Mouse (Mus musculus): ENCODE data around the gene Pirb. TPM values are rescaled to one million over a fixed set of nuclear protein-coding genes. Genes with fewer than 3 reads are reported as not detected.
A peak's percentile ranks its signal among the peaks of the same experiment; 100 is the strongest.

Pirb gene
- polyA plus RNA-seq, 1 experiment = 0.51 TPM

DNA sequence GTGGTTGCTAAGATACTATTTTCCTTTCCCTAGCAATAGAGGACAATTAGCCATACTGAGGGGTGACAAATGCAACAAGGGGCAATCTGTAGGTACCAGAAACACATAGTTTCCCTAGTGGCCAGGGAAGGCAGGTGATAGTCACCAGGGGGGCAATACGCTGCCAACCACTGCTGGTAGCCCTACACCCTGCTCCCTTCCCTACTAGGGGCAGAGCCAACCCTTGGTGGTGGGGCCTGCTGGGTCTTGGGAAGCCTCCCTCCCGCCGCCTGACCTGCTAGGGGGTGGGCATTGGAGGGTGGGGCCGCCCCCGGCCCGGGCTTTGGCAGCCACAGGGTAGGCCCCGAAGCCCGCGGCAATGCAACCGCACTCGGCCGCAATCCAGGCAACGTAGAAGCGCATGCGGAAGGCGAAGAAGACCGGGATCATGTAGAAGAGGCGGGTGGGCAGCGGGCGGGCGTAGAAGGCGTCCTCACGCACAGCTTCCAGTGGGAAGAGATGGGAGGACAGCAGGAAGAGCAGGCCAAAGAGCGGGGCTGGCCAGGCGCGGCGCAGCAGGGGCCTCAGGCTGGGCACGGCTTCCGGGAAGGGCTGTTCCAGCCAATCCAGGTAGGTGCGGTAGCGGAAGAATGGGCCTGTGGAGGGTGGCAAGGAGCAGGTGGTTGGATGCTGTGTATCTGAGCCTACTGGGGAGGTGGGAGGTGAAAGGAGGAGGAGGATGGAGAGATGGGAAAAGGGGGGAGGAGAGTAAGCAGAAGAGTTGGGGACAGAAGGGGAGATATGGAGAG is 34.6 kb downstream of the Pirb start:
- no peaks in the 10 kb centered on the region for H3K36me3 ChIP-seq (ENCODE audit: control insufficient read depth, insufficient read depth, low read length)
- TF ChIP-seq CTCF (IDR thresholded peaks at IDR 0.05; ENCODE audit: control insufficient read depth, insufficient read depth, insufficient replicate concordance, low read depth, low read length) (no peak), POLR2A (IDR thresholded peaks at IDR 0.05; ENCODE audit: control insufficient read depth, low read depth, low read length) (no peak)
- H3K4me1 ChIP-seq (ENCODE audit: control insufficient read depth, insufficient read depth, low read length) = peaks cover 6% of the 10 kb centered on the region
- H3K27ac ChIP-seq (ENCODE audit: control insufficient read depth, insufficient read depth, low read depth, low read length) = no peak overlapping the region
- H3K4me3 ChIP-seq (ENCODE audit: control insufficient read depth, low read depth, low read length) = peak overlapping the region; percentile 3
- H3K27me3 ChIP-seq (ENCODE audit: control insufficient read depth, insufficient read depth, low read length) = no peaks in the 10 kb centered on the region

DNA sequence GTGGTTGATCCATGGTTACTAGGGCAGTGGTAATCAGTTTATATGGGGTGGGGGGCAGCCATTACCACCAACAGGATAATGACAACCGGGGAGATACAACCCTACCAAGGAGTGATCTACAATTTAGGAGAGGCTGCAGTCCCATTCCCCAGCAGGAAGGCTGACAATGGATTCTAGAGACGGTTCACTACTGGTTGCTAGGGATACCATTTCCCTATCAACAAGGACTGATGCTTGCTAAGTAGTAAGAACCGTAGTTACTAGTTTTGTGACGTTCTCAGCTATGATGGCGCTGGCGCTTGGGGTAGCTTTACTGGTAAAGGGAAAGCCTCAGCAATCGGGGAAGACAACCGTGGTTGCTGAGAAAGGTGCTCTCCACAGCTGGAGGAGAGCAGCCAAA is 35.5 kb downstream of the Pirb start:
- no peaks in the 10 kb centered on the region for H3K27me3 ChIP-seq (ENCODE audit: control insufficient read depth, insufficient read depth, low read length)
- no peak overlapping the region for H3K27ac ChIP-seq (ENCODE audit: control insufficient read depth, insufficient read depth, low read depth, low read length)
- H3K36me3 ChIP-seq (ENCODE audit: control insufficient read depth, insufficient read depth, low read length) = no peaks in the 10 kb centered on the region
- TF ChIP-seq CTCF (IDR thresholded peaks at IDR 0.05; ENCODE audit: control insufficient read depth, insufficient read depth, insufficient replicate concordance, low read depth, low read length) = no peak
- no peak for TF ChIP-seq POLR2A (IDR thresholded peaks at IDR 0.05; ENCODE audit: control insufficient read depth, low read depth, low read length)
- no peak overlapping the region for H3K4me3 ChIP-seq (ENCODE audit: control insufficient read depth, low read depth, low read length)
- peaks cover 6% of the 10 kb centered on the region for H3K4me1 ChIP-seq (ENCODE audit: control insufficient read depth, insufficient read depth, low read length)

- Histone ChIP-seq H3K4me1 (ENCODE audit: control insufficient read depth, insufficient read depth, low read length) (peaks cover 6% of the 10 kb centered on the region), H3K27ac (ENCODE audit: control insufficient read depth, insufficient read depth, low read depth, low read length) (no peak overlapping the region), H3K36me3 (ENCODE audit: control insufficient read depth, insufficient read depth, low read length) (no peaks in the 10 kb centered on the region), H3K4me3 (ENCODE audit: control insufficient read depth, low read depth, low read length) (peak overlapping the region; percentile 27; the same call in 1 of the 2 replicates), H3K27me3 (ENCODE audit: control insufficient read depth, insufficient read depth, low read length) (no peaks in the 10 kb centered on the region)
- TF ChIP-seq CTCF (IDR thresholded peaks at IDR 0.05; ENCODE audit: control insufficient read depth, insufficient read depth, insufficient replicate concordance, low read depth, low read length) = no peak
- no peak for TF ChIP-seq POLR2A (IDR thresholded peaks at IDR 0.05; ENCODE audit: control insufficient read depth, low read depth, low read length)
Observed at GRCm38 (mm10) chr7:3683908-3684550, 36.2 kb downstream of the Pirb start.

DNA sequence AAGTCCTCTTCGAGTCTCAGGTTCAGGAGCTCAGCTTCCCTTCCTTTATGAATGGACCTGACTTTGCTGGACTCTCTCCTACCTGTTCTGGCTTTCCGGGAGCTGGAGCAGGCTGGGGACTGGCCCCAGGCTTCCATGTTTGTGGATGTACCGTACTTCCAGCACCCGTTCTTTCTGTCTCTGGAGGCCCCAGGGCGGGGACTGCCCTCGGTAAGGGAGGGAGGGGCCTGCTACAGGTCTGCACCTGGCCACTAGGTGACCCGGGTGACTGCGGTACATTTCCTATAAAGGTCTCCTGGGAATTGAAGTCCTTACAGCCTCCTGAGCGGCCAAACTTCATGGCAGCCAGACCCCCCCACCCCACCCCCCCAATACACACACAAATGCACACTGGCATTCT is 42.8 kb downstream of the Pirb start, which contains the start of gene Tmc4:
TSS of gene Tmc4 (minus strand) at position 212 of the 400 bp plus-strand sequence.
- TF ChIP-seq POLR2A (IDR thresholded peaks at IDR 0.05; ENCODE audit: control insufficient read depth, low read depth, low read length) = no peak
- no peak for TF ChIP-seq CTCF (IDR thresholded peaks at IDR 0.05; ENCODE audit: control insufficient read depth, insufficient read depth, insufficient replicate concordance, low read depth, low read length)
- no peaks in the 10 kb centered on the region for H3K36me3 ChIP-seq (ENCODE audit: control insufficient read depth, insufficient read depth, low read length)
- H3K4me3 ChIP-seq (ENCODE audit: control insufficient read depth, low read depth, low read length) = no peak within 1 kb of the TSS
- no peaks in the 10 kb centered on the region for H3K27me3 ChIP-seq (ENCODE audit: control insufficient read depth, insufficient read depth, low read length)
- H3K4me1 ChIP-seq (ENCODE audit: control insufficient read depth, insufficient read depth, low read length) = no peaks in the 10 kb centered on the region
- no peak within 1 kb of the TSS for H3K27ac ChIP-seq (ENCODE audit: control insufficient read depth, insufficient read depth, low read depth, low read length)

- Histone ChIP-seq H3K27me3 (ENCODE audit: control insufficient read depth, insufficient read depth, low read length) (no peaks in the 10 kb centered on the region), H3K36me3 (ENCODE audit: control insufficient read depth, insufficient read depth, low read length) (no peaks in the 10 kb centered on the region), H3K4me1 (ENCODE audit: control insufficient read depth, insufficient read depth, low read length) (peaks cover 4% of the 10 kb centered on the region), H3K27ac (ENCODE audit: control insufficient read depth, insufficient read depth, low read depth, low read length) (no peak overlapping the region), H3K4me3 (ENCODE audit: control insufficient read depth, low read depth, low read length) (no peak overlapping the region)
- TF ChIP-seq CTCF (IDR thresholded peaks at IDR 0.05; ENCODE audit: control insufficient read depth, insufficient read depth, insufficient replicate concordance, low read depth, low read length) = no peak
- no peak for TF ChIP-seq POLR2A (IDR thresholded peaks at IDR 0.05; ENCODE audit: control insufficient read depth, low read depth, low read length)
Observed at GRCm38 (mm10) chr7:3676371-3676770, 43.8 kb downstream of the Pirb start.

- Histone ChIP-seq H3K36me3 (ENCODE audit: control insufficient read depth, insufficient read depth, low read length) (no peaks in the 10 kb centered on the region), H3K4me3 (ENCODE audit: control insufficient read depth, low read depth, low read length) (no peak overlapping the region), H3K27ac (ENCODE audit: control insufficient read depth, insufficient read depth, low read depth, low read length) (no peak overlapping the region), H3K27me3 (ENCODE audit: control insufficient read depth, insufficient read depth, low read length) (no peaks in the 10 kb centered on the region), H3K4me1 (ENCODE audit: control insufficient read depth, insufficient read depth, low read length) (peaks cover 8% of the 10 kb centered on the region)
- TF ChIP-seq POLR2A (IDR thresholded peaks at IDR 0.05; ENCODE audit: control insufficient read depth, low read depth, low read length) = no peak
Observed at GRCm38 (mm10) chr7:3675228-3675548, 45.0 kb downstream of the Pirb start.

DNA sequence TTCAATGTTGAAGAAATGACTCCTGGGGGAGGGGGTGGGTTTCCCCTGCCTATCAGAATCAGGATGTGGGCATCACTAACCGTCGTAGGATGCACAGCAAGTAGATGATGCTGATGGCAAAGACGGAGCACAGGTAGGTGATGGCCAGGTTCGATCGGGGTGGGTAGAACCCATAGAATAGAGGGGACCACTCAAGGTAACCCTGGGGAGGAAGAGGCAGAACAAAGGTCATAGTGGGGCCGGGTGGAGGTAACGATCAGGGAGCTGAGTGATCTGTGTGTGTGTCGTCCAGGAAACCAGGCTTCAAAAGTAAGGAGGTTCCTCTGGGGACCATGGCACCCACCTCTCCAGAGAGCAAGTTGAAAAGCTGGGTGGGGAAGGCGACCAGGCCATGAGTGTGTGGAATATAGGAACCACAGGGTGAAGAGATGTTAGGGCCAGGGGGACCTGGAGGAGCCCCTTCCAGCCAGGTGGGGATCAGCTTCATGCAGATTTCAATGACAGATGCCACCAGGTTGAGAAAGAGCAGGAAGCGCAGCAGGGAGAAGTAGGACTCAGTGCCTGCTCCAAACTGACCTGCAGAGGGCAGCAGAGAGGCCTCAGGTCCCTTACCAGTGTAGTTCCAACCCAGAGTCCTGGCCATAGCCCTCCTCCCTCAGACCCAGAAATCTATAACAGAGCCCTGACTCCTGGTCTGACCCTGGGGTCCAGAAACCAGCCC is 45.5 kb downstream of the Pirb start:
- no peaks in the 10 kb centered on the region for H3K36me3 ChIP-seq (ENCODE audit: control insufficient read depth, insufficient read depth, low read length)
- TF ChIP-seq POLR2A (IDR thresholded peaks at IDR 0.05; ENCODE audit: control insufficient read depth, low read depth, low read length) (no peak), CTCF (IDR thresholded peaks at IDR 0.05; ENCODE audit: control insufficient read depth, insufficient read depth, insufficient replicate concordance, low read depth, low read length) (peak; percentile 84; the same call in 1 of the 2 replicates)
- H3K27ac ChIP-seq (ENCODE audit: control insufficient read depth, insufficient read depth, low read depth, low read length) = no peak overlapping the region
- peaks cover 8% of the 10 kb centered on the region for H3K4me1 ChIP-seq (ENCODE audit: control insufficient read depth, insufficient read depth, low read length)
- H3K27me3 ChIP-seq (ENCODE audit: control insufficient read depth, insufficient read depth, low read length) = no peaks in the 10 kb centered on the region
- H3K4me3 ChIP-seq (ENCODE audit: control insufficient read depth, low read depth, low read length) = no peak overlapping the region
